Mouse (Mus musculus) adrenal gland, postnatal 25 days (tissue): Measurements from ENCODE around the gene Cmss1. TPM values are rescaled to one million over a fixed set of nuclear protein-coding genes. Genes with fewer than 3 reads are reported as not detected.

Experiments
- DNase-seq: peaks from one replicate; pipeline ENCODE4 v3.0.0; 2021; ENCODE audit warnings: mixed read lengths
- total RNA-seq: library from RNA; stranded (reverse); gene quantifications from 2 replicates; pipeline ENCODE4 v1.2.3, GENCODE M21; 2021

Cmss1 gene
- total RNA-seq, 1 experiment from 2014 or later = 17.6 TPM

GRCm38 (mm10) chr16:57514371-57514770 is 92.3 kb downstream of the Cmss1 start:
- no peak for DNase-seq

- DNase-seq = no peak
Measured at GRCm38 (mm10) chr16:57513562-57513961, 93.1 kb downstream of the Cmss1 start.

GRCm38 (mm10) chr16:57509099-57509498 is 97.6 kb downstream of the Cmss1 start:
- DNase-seq = no peak

GRCm38 (mm10) chr16:57508351-57508750 is 98.3 kb downstream of the Cmss1 start:
- DNase-seq = no peak

GRCm38 (mm10) chr16:57506133-57506532 is 100.5 kb downstream of the Cmss1 start:
- DNase-seq = no peak

GRCm38 (mm10) chr16:57504728-57505127 is 101.9 kb downstream of the Cmss1 start:
- no peak for DNase-seq

GRCm38 (mm10) chr16:57502761-57503160 is 103.9 kb downstream of the Cmss1 start:
- no peak for DNase-seq

- DNase-seq = no peak
Measured at GRCm38 (mm10) chr16:57502230-57502629, 104.4 kb downstream of the Cmss1 start.

GRCm38 (mm10) chr16:57500851-57501250 is 105.8 kb downstream of the Cmss1 start:
- no peak for DNase-seq

GRCm38 (mm10) chr16:57496437-57497173 is 110.1 kb downstream of the Cmss1 start:
- no peak for DNase-seq

- no peak for DNase-seq
Measured at GRCm38 (mm10) chr16:57495476-57496203, 111.0 kb downstream of the Cmss1 start.

GRCm38 (mm10) chr16:57491853-57492252 is 114.8 kb downstream of the Cmss1 start:
- no peak for DNase-seq

- no peak for DNase-seq
Measured at GRCm38 (mm10) chr16:57490691-57491090, 116.0 kb downstream of the Cmss1 start.

GRCm38 (mm10) chr16:57488661-57489060 is 118.0 kb downstream of the Cmss1 start:
- DNase-seq = no peak

GRCm38 (mm10) chr16:57486266-57486665 is 120.4 kb downstream of the Cmss1 start:
- DNase-seq = no peak

- DNase-seq = no peak
Measured at GRCm38 (mm10) chr16:57485265-57485664, 121.4 kb downstream of the Cmss1 start.

- no peak for DNase-seq
Measured at GRCm38 (mm10) chr16:57484043-57484795, 122.4 kb downstream of the Cmss1 start.

GRCm38 (mm10) chr16:57483503-57483902 is 123.2 kb downstream of the Cmss1 start:
- DNase-seq = no peak

GRCm38 (mm10) chr16:57482911-57483310 is 123.8 kb downstream of the Cmss1 start:
- no peak for DNase-seq

GRCm38 (mm10) chr16:57482264-57482663 is 124.4 kb downstream of the Cmss1 start:
- no peak for DNase-seq

GRCm38 (mm10) chr16:57479776-57480175 is 126.9 kb downstream of the Cmss1 start:
- DNase-seq = no peak

- no peak for DNase-seq
Measured at GRCm38 (mm10) chr16:57478451-57478850, 128.2 kb downstream of the Cmss1 start.
